Mouse (Mus musculus) ovary, postnatal 10 days (tissue): ENCODE measurements around the gene Atp6v1d.

Experiments used
- DNase-seq: peaks from one replicate; pipeline ENCODE4 v3.0.0; 2022; ENCODE audit warnings: low spot score

Atp6v1d gene

GRCm38 (mm10) chr12:78794236-78794635, 67.2 kb downstream of the Atp6v1d start:
- no peak for DNase-seq

- no peak for DNase-seq
Measured at GRCm38 (mm10) chr12:78790791-78791190, 70.6 kb downstream of the Atp6v1d start.
